Mouse (Mus musculus) urinary bladder, adult 18-20 months (tissue): ENCODE data around the gene Sec22b.

Experiments
- DNase-seq, 2 experiments: peaks; one replicate each; pipeline ENCODE4 v3.0.0; 2022; ENCODE audit warnings: low spot score in 2 of 2, mixed read lengths in 2 of 2

The Sec22b gene

DNA sequence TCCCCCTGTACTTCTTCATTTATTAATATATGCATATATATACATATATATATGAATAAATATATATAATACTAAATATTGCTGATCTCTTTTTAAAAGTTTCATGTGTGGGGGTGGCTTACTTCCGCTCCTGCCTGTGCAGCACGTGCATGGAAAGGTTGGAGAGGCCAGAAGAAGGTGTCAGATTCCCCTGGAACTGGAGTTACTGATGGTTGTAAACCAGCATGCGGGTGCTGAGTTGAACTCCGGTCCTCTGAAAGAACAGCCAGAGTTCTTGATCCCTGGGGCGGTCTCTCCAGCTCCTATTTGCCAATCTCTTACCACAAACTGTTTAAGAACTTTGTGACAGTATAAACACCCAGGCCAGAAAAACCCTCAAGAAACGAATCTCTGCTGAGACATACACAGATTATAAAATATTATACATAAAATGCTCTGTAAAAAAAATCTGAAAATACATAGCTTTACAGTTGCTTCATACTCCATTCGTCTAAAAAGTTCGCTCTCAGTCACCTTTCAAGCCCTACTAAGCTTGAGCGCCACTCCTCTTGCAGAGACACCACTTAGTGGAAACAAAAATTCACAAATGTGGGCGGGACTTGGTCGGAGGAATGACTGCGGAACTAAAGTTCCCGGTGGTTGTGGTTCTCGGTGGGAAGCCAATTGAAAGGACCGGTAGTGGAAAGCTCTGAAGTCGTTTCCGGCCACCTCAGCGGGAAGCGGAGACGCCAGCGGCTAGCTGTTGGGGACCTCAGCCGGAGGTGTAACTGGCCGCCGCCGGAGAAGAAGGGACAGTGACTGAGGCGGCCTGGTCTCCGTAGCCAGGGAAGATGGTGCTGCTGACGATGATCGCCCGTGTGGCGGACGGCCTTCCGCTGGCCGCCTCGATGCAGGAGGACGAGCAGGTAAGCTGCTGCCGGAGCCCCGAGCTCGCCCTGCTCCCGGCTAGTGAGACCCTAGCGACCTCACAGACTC, at the start of gene Sec22b:
TSS of gene Sec22b (plus strand) at position 675 of the 975 bp plus-strand sequence.
- peak; percentile 83 to 84 for DNase-seq

DNA sequence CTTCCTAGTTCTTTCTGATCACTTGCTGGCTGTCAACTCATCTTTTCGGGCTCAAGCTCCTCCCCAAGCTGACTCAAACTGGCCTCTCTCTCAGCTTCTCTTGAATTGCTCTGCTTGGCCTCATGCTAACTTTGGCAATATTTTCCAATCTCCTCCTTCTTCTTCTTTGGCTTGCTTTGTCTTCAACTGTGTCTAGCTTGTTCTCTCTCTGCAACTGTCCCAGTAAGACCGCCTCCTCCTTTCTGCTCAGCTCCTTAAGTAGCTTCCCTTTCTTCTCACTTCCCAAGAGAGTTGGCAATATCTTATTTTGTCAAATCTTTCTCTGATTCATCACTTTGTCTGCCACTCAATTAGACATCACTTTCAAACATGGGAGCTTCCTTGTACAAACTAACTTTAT, 49.2 kb upstream of the Sec22b start:
- DNase-seq: no peak

GRCm38 (mm10) chr3:97854575-97855384, 46.2 kb upstream of the Sec22b start:
- DNase-seq: no peak

DNA sequence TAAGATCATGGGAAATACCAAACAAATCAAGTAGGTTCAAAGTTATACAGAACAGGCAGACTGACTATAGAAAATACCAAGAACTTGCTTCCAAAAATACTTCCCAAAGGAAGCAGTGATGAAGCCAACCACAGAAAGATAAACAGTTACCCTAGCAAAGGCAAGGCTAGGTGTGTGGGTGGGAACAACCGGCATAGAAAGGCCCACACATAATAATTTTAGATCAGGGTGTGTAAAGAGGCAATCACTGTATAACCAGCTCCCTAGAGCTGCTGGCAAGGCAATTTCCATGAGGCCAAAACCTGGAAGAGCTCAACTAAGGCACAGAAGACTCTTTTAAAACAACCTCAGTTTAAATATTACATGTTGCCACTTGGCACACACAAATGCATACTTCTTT, 41.6 kb upstream of the Sec22b start:
- no peak for DNase-seq

DNA sequence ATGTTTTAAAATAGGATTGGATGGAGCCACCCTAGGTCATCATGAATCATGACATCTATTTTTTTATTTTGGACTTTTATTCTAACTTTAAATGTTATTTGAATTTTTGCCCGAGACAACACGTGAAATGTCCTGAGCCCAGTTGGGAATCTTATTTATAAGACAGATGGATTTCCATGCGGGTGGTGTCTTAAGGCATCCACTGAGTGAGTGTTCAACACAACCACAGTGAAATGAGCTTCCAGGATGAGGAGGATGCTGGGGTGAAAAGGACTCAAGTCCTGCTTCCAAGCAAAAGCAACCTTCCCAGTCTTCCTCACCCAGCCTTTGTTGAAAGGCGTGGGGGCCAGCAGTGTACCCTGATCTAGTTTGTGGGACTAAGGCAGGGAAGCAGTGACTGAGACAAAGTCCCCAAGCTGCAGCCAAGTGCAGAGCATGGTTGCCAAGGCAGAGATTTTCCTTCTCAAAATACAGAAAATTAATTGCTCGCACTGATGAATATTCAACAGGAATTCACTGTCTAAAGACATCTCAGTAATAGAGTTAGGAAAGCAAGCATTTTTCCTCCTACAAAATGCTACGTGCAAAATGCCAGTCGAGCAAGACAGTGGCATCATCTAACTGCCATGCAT, 40.1 kb upstream of the Sec22b start:
- DNase-seq: no peak

- no peak for DNase-seq
Measured at GRCm38 (mm10) chr3:97866696-97867095, 34.3 kb upstream of the Sec22b start.

DNA sequence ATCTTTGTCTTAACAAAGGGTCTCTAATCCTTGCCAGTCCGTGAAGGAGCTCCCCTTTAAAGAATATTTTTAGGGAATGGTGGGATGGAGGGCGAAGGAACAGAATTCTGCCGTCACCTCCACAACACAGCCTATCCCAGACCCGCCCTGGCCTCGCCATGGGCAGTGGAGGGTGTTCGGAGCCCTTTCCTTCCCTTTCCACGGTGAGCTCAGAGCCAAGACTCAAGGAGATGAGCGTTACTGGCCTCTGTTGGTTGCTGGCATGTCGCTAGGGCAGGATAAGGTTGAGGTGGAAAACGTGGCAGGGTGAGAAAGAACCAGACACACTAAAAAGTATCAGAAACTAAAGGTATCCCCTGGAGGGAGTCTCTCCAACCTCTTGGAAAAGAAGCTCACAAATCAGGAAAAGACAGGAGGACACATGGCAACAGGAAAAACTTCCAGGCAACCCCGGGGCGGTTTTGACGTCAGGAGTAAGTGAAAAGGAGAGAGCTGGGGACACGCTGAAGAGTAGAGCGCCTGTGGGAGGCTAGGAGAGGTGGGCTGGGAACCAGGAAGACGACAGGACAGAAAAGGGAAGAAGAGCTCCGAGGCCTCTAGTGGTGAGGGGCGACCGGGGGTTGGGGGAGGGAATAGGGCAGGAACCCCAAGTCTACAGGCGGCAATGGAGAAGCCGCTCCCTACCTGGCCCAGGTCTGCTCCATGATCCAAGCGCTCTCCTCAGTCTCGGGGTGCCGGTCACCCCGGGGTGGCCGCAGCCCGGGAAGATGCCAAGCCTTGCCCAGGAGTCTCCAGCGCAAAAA, 33.6 kb upstream of the Sec22b start:
- peak in 1 of 2 experiments; percentile 4 for DNase-seq

DNA sequence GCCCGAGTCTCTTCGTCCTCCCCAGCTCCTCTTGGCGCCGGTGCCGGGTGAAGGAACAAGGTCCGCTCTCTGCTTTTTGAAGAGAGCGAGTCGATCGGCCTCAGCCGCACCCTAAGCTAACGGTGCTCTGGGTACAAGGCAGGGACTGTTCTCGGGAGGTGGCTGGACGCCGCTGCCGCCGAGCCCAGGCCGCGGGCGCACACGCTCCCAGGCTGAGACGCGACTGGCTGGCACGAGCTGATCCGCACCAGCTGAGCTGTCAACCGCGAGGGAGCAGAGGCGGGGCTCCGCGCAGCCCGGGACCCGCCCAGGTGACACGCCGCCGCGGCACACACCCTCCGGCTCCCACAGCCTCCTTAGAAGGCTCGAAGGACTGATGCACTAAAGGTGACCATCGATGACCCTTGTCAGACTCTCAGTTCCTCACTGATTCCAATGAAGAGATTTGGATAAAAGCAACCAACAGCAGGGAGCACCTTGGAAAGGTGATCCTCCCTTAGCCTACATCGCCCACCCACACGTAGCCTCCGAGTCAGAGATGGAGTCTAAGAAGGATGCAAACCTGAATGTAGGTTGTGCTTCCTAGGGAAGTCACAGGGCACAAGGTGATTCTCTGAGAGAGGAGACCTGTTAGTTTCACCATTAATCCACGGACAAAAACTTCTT, 32.8 kb upstream of the Sec22b start:
- DNase-seq: peak; percentile 44 to 52

DNA sequence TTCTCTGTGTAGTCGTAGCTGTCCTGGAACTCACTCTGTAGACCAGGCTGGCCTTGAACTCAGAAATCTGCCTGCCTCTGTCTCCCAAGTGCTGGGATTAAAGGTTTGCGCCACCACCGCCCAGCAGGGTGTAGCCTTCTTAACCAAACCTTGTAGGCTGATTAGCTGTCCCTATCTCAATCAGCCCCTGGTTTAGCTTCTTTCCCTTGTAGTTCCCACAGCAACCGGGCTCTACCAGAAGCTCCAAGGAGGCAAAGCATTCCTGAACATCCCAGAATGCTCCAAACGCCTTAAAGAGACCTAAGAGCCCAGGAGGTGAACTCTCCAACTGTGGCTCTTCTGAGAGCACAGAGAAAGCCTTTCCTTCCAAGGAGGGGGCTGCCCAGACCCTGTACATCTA, 32.3 kb upstream of the Sec22b start:
- DNase-seq: no peak

DNA sequence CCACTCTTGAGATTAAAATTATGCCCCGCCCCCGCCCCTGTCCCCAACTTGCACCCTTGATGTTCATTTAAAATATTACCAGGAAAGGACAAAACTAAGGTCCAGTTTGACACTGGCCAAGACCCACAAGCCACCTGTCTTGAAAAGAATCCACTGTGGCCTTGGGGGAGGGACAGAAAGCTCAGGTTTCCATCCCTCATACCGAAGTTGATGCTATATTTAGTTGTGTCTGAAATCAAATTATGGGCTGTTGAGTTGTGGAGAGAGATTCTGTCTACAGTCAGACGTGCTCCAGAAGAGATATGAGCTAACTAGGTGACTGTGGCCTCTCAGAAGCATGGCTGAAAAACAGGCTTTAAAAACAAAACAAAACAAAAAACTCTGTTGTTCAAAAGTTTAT, 31.3 kb upstream of the Sec22b start:
- DNase-seq: no peak

GRCm38 (mm10) chr3:97874777-97875176, 26.2 kb upstream of the Sec22b start:
- no peak for DNase-seq

DNA sequence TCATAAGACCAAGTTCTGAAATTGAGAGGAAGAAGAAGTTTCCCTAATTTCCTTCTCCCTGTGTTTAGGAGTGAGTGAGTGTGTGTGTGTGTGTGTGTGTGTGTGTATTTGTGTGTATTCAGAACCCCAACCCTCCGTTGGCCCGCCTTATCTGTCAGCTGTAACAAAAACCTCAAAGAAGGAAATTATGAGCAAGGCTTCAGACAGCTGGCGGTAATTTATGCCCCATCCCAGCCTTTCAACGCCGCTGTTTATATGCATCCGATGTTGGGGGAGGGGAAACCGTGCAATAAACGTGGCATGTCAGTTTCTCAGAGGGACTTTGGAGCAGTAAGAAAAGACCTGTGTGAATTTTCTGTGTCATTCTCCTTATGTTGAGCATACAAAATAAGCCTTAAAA, 24.7 kb upstream of the Sec22b start:
- DNase-seq: no peak

- peak; percentile 53 to 67 for DNase-seq
Measured at GRCm38 (mm10) chr3:97879222-97879621, 21.8 kb upstream of the Sec22b start.

DNA sequence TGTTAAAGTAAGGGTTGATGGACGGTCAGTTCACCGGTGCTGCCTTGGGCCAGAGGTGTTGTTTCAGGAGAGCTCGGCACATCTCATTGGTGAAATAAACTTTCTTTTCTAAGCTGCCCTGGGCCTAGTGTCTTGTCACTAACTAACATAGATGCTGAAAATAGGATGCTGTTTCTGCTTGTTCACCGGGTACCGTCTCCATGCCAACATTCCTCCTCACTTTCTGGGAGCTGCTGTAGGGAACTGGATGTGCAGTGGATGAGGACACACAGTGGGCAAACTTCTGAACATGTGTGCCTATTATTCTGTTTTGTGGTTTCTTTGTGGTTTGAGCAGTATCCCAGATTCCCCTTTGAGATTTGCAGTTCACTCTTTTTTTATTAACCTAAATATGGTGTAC, 19.4 kb upstream of the Sec22b start:
- no peak for DNase-seq

DNA sequence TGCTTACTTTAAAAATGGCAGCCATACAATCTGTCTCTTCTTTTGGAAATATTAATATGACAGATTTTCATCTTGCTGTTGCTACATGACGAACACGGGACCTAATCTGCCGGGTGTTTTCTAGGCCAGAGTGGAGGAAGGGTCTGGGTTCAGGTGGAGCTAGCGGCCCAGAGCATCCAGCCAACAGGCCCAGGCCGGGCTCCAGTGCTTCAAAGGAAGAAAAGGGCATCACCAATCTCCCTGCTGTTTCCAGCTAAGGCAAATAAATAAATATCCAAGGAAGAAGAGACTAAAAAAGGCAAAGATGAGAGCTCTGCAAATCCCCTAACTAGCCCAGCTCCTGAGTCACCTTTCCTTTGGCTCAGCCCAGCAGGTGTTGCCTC, 13.2 kb upstream of the Sec22b start:
- DNase-seq: no peak

GRCm38 (mm10) chr3:97888168-97888901, 12.7 kb upstream of the Sec22b start, which contains the start of gene Pde4dip:
Pde4dip (minus strand) TSS chr3:97888707.
- DNase-seq: no peak

DNA sequence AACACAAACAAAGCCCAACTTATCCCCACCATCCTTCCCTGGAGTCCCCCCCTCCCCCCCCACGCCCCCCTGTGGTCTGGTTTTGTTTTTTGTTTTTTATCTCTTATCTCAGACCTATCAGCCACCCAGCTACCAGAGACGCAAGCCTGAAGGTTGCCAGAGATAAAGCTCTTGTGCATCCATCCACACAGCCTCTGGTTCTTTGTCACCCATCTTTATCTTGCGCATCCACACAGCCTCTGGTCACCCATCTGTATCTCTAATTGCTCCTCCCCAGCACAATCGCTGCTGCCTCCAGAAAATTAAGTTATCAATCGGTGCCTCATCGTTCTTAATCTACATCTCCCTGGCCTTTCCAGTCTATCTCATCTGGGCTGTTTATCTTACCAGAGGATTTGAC, 10.8 kb upstream of the Sec22b start:
- DNase-seq: no peak

GRCm38 (mm10) chr3:97894695-97895094, 6.3 kb upstream of the Sec22b start:
- no peak for DNase-seq

- DNase-seq: no peak
Measured at GRCm38 (mm10) chr3:97898381-97898780, 2.6 kb upstream of the Sec22b start.

DNA sequence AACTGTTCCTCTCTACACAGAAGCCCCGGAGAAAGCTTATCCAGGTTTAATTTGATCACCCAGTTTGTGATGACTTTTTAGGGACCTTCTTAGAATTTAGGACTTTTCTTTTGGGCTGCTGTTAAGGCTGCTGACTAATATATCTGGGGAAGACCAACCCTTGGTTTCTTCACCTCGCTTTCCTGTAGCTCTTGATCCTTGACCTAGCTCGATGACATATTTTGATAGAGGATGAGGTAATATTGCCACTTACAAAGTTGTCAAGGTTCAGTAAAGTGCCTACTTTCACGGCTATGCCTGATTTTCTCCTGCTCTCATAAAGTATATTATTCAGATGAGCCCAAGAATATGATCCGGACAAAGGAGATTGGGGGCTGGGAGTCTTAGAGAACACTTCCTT, 596 bp downstream of the Sec22b start:
- DNase-seq: no peak
